Mouse (Mus musculus): ENCODE data around the gene Fam192a. TPM values are rescaled to one million over a fixed set of nuclear protein-coding genes. Genes with fewer than 3 reads are reported as not detected.

Gene Fam192a
- 20.7 and 42.0 TPM in 2 replicates for polyA plus RNA-seq (2012; ENCODE audit: low replicate concordance)

DNA sequence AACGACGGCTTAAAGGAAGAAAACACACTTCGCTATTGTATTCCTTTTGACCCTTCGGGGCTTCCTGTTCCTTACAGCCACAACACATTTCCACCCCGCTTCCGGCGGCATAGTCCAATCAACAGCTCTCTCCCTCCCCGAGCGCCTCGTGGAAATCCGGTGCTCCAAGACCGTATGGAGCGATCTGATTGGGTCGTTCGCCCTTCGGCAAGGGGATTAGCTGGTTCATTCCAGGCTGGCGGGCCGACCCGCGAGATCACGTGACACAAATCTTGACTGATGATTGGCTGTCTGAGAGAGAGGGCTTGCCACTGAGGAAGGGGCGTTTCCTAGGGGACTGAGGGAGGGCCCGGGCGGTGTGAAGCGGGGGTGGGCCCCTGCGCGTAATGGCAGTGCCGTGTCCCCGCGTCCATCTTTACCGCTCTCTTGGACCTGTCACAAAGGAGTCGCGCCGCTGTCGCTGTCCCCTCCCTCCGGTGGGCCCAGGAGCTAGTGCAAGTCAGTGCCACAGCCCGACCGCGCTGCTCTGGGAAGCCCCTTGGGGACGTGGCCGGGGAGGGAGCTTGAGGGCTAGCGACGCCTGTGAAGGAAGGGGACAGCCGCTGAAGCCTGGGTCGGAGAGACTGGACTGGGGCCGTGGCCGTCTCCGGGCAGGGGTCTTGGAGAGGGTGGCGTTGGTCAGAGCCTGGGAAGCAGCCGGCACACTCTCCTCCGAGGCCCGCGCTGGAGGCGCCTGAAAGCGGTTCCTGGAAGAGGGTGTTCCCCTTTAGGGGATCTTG lies at the start of gene Fam192a, which contains the start of gene Rspry1:
Fam192a (minus strand) TSS at position 391 of the 779 bp plus-strand sequence.
Rspry1 (plus strand) TSS at position 331 of the 779 bp plus-strand sequence.

DNA sequence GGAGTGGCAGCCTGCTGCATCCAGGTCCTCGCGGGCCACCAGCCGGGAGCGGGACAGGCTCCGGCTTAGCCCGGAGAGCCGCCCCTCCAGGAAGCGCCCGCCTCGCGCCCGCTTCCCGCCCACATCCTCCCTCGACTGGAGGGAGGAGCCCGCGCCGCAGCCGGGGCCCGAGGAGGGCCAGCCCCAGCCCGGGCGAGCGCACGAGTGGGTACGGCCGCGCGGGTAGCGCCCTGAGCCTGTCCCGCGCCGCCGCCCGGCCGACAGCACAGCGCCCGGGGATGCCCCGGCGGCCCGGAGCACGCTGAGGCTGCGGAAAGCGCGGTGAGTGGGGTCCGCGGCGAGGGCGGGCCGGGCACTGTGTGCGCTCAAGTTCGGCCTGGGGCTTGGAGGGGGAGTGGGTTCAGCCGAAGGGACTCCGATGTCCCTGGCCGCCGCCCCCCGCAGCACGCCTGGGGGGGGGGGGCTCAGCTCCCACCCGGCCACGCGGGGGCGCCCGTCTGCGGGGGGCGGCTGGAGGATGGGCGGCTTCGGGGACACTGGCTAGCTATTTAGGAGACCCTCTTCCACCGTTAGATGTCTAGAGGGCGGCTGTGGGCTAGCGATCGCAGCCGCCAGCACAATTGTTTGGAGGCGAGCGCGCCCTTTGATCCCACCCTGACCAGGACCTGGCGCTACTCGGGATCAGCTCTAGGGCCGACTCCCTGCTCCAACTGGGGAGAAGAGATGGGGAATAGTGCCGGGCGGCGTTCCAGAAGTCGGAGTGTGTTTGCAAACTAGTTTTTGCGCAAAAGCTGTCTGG lies 68.7 kb downstream of the Fam192a start, which contains the start of gene Cpne2:
Cpne2 (plus strand) TSS at position 118 of the 799 bp plus-strand sequence.

Other genes with a start within 250 kb of the Fam192a start
- 141 and 148 TPM in 2 replicates for gene Herpud1, start 215.6 kb downstream of the Fam192a start, polyA plus RNA-seq (2012; ENCODE audit: low replicate concordance)
- 58.0 and 182 TPM in 2 replicates for gene Nlrc5, start 167.6 kb downstream of the Fam192a start, polyA plus RNA-seq (2012; ENCODE audit: low replicate concordance)
- gene Cpne2, start 69.0 kb downstream of the Fam192a start, polyA plus RNA-seq (2012; ENCODE audit: low replicate concordance): 8.1 and 42.8 TPM in 2 replicates
- gene Rspry1, start 60 bp downstream of the Fam192a start, polyA plus RNA-seq (2012; ENCODE audit: low replicate concordance): 5.1 and 5.3 TPM in 2 replicates
- gene Arl2bp, start 64.6 kb upstream of the Fam192a start, polyA plus RNA-seq (2012; ENCODE audit: low replicate concordance): 22.7 and 26.4 TPM in 2 replicates
- gene Pllp, start 94.3 kb upstream of the Fam192a start, polyA plus RNA-seq (2012; ENCODE audit: low replicate concordance): not detected in 2 replicates
- 1.9 and 3.2 TPM in 2 replicates for gene Ccl22, start 143.6 kb upstream of the Fam192a start, polyA plus RNA-seq (2012; ENCODE audit: low replicate concordance)
- 0.31 and 0.59 TPM in 2 replicates for gene Cx3cl1, start 170.0 kb upstream of the Fam192a start, polyA plus RNA-seq (2012; ENCODE audit: low replicate concordance)
- not detected in 2 replicates for gene Ccl17, start 208.5 kb upstream of the Fam192a start, polyA plus RNA-seq (2012; ENCODE audit: low replicate concordance)
- 51.0 and 128 TPM in 2 replicates for gene Coq9, start 236.3 kb upstream of the Fam192a start, polyA plus RNA-seq (2012; ENCODE audit: low replicate concordance)
- 49.1 and 330 TPM in 2 replicates for gene Ciapin1, start 236.4 kb upstream of the Fam192a start, polyA plus RNA-seq (2012; ENCODE audit: low replicate concordance)

All from hematopoietic multipotent progenitor cell, adult 10-12 weeks (in vitro differentiated cells).